Mouse (Mus musculus): ENCODE data around the gene Bicra. TPM values are rescaled to one million over a fixed set of nuclear protein-coding genes. Genes with fewer than 3 reads are reported as not detected.

The Bicra gene
- total and polyA plus RNA-seq, 3 experiments: 0.81 to 14.1 TPM; not detected in 1

GRCm38 (mm10) chr7:16012576-16013263 lies 35.0 kb downstream of the Bicra start:
- Histone ChIP-seq H3K4me3 (ENCODE audit: control insufficient read depth in 1 of 2, insufficient read depth in 1 of 2, low read depth in 2 of 2, low read length in 2 of 2) (no peak overlapping the region), H3K9me3 (replicated peaks; ENCODE audit: insufficient read depth, low read length) (no peaks in the 10 kb centered on the region), H3K4me1 (ENCODE audit: control insufficient read depth in 1 of 2, insufficient read depth in 2 of 2, low read length in 2 of 2) (no peaks in the 10 kb centered on the region), H3K27me3 (ENCODE audit: control insufficient read depth in 1 of 2, insufficient read depth in 2 of 2, low read length in 2 of 2) (no peaks in the 10 kb centered on the region), H3K27ac (ENCODE audit: control insufficient read depth, low read depth, low read length) (no peak overlapping the region), H3K36me3 (ENCODE audit: control insufficient read depth in 1 of 2, insufficient read depth in 2 of 2, low read length in 2 of 2) (peaks cover 0 to 2% of the 10 kb centered on the region in 2 experiments; a peak in 2 of 4 replicates), H3K79me2 (ENCODE audit: control insufficient read depth, insufficient read depth, low read length, poor library complexity) (peaks cover 5% of the 10 kb centered on the region; the same call in 1 of the 2 replicates), H3K9ac (ENCODE audit: control insufficient read depth, low read depth, low read length, poor library complexity, severe bottlenecking) (no peak overlapping the region)
- TF ChIP-seq CTCF (IDR thresholded peaks at IDR 0.05 in 2 of 3, conservative IDR thresholded peaks at IDR 0.05 in 1 of 3; ENCODE audit: control insufficient read depth in 1 of 3, insufficient read depth in 1 of 3, low read depth in 2 of 3, low read length in 3 of 3, poor library complexity in 1 of 3, severe bottlenecking in 1 of 3) (peak; percentile 35 to 71 (median 50)), UBTF (IDR thresholded peaks at IDR 0.05; ENCODE audit: borderline replicate concordance, insufficient read depth, low read depth, low read length) (no peak)
- peak; percentile 33 for DNase-seq (ENCODE audit: low read depth, low spot score)

GRCm38 (mm10) chr7:16011418-16012085 lies 36.2 kb downstream of the Bicra start:
- H3K4me1 ChIP-seq (ENCODE audit: control insufficient read depth in 1 of 2, insufficient read depth in 2 of 2, low read length in 2 of 2): no peaks in the 10 kb centered on the region
- H3K9me3 ChIP-seq (replicated peaks; ENCODE audit: insufficient read depth, low read length): no peaks in the 10 kb centered on the region
- no peak overlapping the region for H3K9ac ChIP-seq (ENCODE audit: control insufficient read depth, low read depth, low read length, poor library complexity, severe bottlenecking)
- H3K36me3 ChIP-seq (ENCODE audit: control insufficient read depth in 1 of 2, insufficient read depth in 2 of 2, low read length in 2 of 2): no peaks in the 10 kb centered on the region
- no peaks in the 10 kb centered on the region for H3K27me3 ChIP-seq (ENCODE audit: control insufficient read depth in 1 of 2, insufficient read depth in 2 of 2, low read length in 2 of 2)
- H3K27ac ChIP-seq (ENCODE audit: control insufficient read depth, low read depth, low read length): no peak overlapping the region
- peaks cover under 1% of the 10 kb centered on the region; the same call in 1 of the 2 replicates for H3K79me2 ChIP-seq (ENCODE audit: control insufficient read depth, insufficient read depth, low read length, poor library complexity)
- no peak overlapping the region for H3K4me3 ChIP-seq (ENCODE audit: control insufficient read depth in 1 of 2, insufficient read depth in 1 of 2, low read depth in 2 of 2, low read length in 2 of 2)
- DNase-seq (ENCODE audit: low read depth, low spot score): no peak
- no peak for TF ChIP-seq POLR2AphosphoS2 (IDR thresholded peaks at IDR 0.05; ENCODE audit: low read length)
- TF ChIP-seq MXI1 (IDR thresholded peaks at IDR 0.05; ENCODE audit: low read depth, low read length): no peak
- no peak for TF ChIP-seq RCOR1 (IDR thresholded peaks at IDR 0.05; ENCODE audit: low read depth, low read length)
- TF ChIP-seq MAX (IDR thresholded peaks at IDR 0.05; ENCODE audit: low read length): no peak

- no peak overlapping the region for H3K9ac ChIP-seq (ENCODE audit: control insufficient read depth, low read depth, low read length, poor library complexity, severe bottlenecking)
- no peak for DNase-seq (ENCODE audit: low read depth, low spot score)
- no peaks in the 10 kb centered on the region for H3K36me3 ChIP-seq (ENCODE audit: control insufficient read depth in 1 of 2, insufficient read depth in 2 of 2, low read length in 2 of 2)
- no peak overlapping the region for H3K4me3 ChIP-seq (ENCODE audit: control insufficient read depth in 1 of 2, insufficient read depth in 1 of 2, low read depth in 2 of 2, low read length in 2 of 2)
- H3K27me3 ChIP-seq (ENCODE audit: control insufficient read depth in 1 of 2, insufficient read depth in 2 of 2, low read length in 2 of 2): no peaks in the 10 kb centered on the region
- no peaks in the 10 kb centered on the region for H3K9me3 ChIP-seq (replicated peaks; ENCODE audit: insufficient read depth, low read length)
- no peaks in the 10 kb centered on the region for H3K4me1 ChIP-seq (ENCODE audit: control insufficient read depth in 1 of 2, insufficient read depth in 2 of 2, low read length in 2 of 2)
- H3K27ac ChIP-seq (ENCODE audit: control insufficient read depth, low read depth, low read length): no peak overlapping the region
- TF ChIP-seq NELFE (IDR thresholded peaks at IDR 0.05; ENCODE audit: low read depth, low read length): no peak
- no peak for TF ChIP-seq JUND (IDR thresholded peaks at IDR 0.05; ENCODE audit: low read depth, low read length)
- no peak for TF ChIP-seq MXI1 (IDR thresholded peaks at IDR 0.05; ENCODE audit: low read depth, low read length)
- no peak for TF ChIP-seq RAD21 (IDR thresholded peaks at IDR 0.05; ENCODE audit: low read depth, low read length)
- H3K79me2 ChIP-seq (ENCODE audit: control insufficient read depth, insufficient read depth, low read length, poor library complexity): no peaks in the 10 kb centered on the region
These were observed 37.1 kb downstream of the Bicra start for GRCm38 (mm10) chr7:16010649-16011048.

Data from MEL (cell line).